Mouse (Mus musculus): Measurements from ENCODE around the gene Bst1.

- no peak for TF ChIP-seq CTCF (IDR thresholded peaks at IDR 0.05; ENCODE audit: low read depth)
- no peak for TF ChIP-seq EP300 (IDR thresholded peaks at IDR 0.05; ENCODE audit: low read depth)
Measured at GRCm38 (mm10) chr5:43799530-43799929, 19.2 kb upstream of the Bst1 start.
